Mouse (Mus musculus) cerebellum, adult 2 months (tissue): ENCODE data around the gene Tmco4. TPM values are rescaled to one million over a fixed set of nuclear protein-coding genes. Genes with fewer than 3 reads are reported as not detected.

Experiments used
- DNase-seq, 2 experiments: peaks; one replicate each; pipeline ENCODE4 v3.0.0; 2021
- H3K27ac ChIP-seq: fragments of 200-500 bp; 2 replicates; pipeline ENCODE4 v1.5.1; 2012; ENCODE audit warnings: low read length, control low read depth, inconsistent platforms; ENCODE audit not compliant: insufficient read depth
- H3K27me3 ChIP-seq: fragments of 200-500 bp; 2 replicates; pipeline ENCODE4 v1.6.1; 2012; ENCODE audit warnings: inconsistent platforms, mild to moderate bottlenecking, low read length, moderate library complexity; ENCODE audit not compliant: control insufficient read depth, insufficient read depth
- H3K4me1 ChIP-seq: fragments of 200-500 bp; 2 replicates; pipeline ENCODE4 v1.6.1; 2011; ENCODE audit warnings: low read length; ENCODE audit not compliant: control insufficient read depth, insufficient read depth
- H3K4me3 ChIP-seq: fragments of 200-500 bp; replicated peaks from 2 replicates; pipeline ENCODE3; 2011; ENCODE audit warnings: mild to moderate bottlenecking, low read depth, low read length, control low read depth; ENCODE audit not compliant: insufficient read depth
- CTCF ChIP-seq: fragments of 200-500 bp; IDR thresholded peaks from 2 replicates; pipeline ENCODE4 v1.5.1; 2011; ENCODE audit warnings: low read depth, mild to moderate bottlenecking, control low read depth, low read length, moderate library complexity, borderline replicate concordance; ENCODE audit not compliant: insufficient read depth
- POLR2A ChIP-seq: fragments of 200-500 bp; IDR thresholded peaks from 2 replicates; pipeline ENCODE4 v1.6.1; 2011; ENCODE audit warnings: low read length, control low read depth, borderline replicate concordance; ENCODE audit not compliant: insufficient read depth
- WGBS: fragments of 180-500 bp; shearing (Covaris S2); methylation state at CpG from one replicate; pipeline ENCODE4 v1.1.7; 2018; 5-methylcytosine and 5-hydroxymethylcytosine counted together
- polyA plus RNA-seq: library from polyadenylated mRNA; depleted of rRNA; stranded (reverse); fragments of >200 nt; gene quantifications from 2 replicates; pipeline ENCODE4 v1.2.3, GENCODE M21; 2012; rRNA removed

Gene Tmco4
- polyA plus RNA-seq, 1 experiment: 2.4 TPM

DNA sequence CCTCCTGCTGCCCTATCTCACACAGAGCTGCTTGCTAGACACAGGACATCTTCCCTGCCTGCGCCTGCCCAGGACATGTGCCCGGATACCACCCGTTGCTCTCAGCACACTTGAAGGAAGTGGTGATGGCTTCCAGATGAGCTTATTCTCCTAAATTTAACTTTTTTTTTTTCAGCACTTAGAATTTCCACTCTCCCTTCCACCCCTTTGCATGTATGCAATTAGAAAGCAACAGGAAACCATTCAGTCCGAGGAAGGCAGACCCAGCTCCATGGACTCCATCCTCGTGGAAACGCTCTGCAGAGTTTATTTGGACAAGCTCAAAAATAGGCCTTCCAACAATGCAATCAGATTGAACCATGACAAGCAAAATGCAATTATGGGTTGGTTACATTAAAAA lies 128.9 kb downstream of the Tmco4 start:
- 74% methylated on average over 6 of the region's 6 CpGs for WGBS
- TF ChIP-seq CTCF: no peak
- no peak for TF ChIP-seq POLR2A
- Histone ChIP-seq H3K4me1 (peaks cover 7% of the 10 kb centered on the region), H3K4me3 (no peak overlapping the region), H3K27me3 (no peaks in the 10 kb centered on the region), H3K27ac (no peak overlapping the region)
- DNase-seq: no peak

DNA sequence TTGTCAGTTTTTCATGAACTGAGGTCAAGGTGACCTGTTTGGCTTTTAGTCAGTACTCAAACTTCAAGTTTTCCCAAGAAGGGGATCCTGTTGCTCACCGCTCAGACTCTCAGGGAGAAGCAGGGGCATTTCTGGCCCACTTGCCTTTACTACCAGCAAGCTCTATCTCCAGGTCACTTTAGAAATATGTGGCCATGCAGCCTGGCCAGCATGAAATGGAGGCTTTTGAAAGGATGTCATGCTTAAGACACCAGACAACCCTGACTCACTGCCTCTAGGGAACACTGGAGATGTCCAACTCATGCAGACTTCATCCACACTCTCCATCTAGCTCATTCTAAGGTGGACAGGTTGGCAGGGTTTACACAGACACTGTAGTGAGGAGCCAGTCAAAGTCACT lies 132.8 kb downstream of the Tmco4 start:
- Histone ChIP-seq H3K27ac (no peak overlapping the region), H3K4me1 (peaks cover 13% of the 10 kb centered on the region), H3K27me3 (no peaks in the 10 kb centered on the region), H3K4me3 (no peak overlapping the region)
- no peak for DNase-seq
- TF ChIP-seq POLR2A (no peak), CTCF (no peak)
- 96% methylated on average over 1 of the region's 1 CpGs for WGBS

Other genes with a start within 250 kb of the Tmco4 start
- 0.22 and 0.33 TPM in 2 replicates for gene Pla2g2c, start 248.1 kb upstream of the Tmco4 start, polyA plus RNA-seq
- 1.9 and 2.3 TPM in 2 replicates for gene Ubxn10, start 235.7 kb upstream of the Tmco4 start, polyA plus RNA-seq
- gene Pla2g2f, start 215.3 kb upstream of the Tmco4 start, polyA plus RNA-seq: 0.41 and 0.69 TPM in 2 replicates
- gene Pla2g2d, start 197.2 kb upstream of the Tmco4 start, polyA plus RNA-seq: 0.11 and 0.16 TPM in 2 replicates
- 2.0 and 4.7 TPM in 2 replicates for gene Pla2g5, start 109.4 kb upstream of the Tmco4 start, polyA plus RNA-seq
- not detected in 2 replicates for gene Gm13030, start 98.9 kb upstream of the Tmco4 start, polyA plus RNA-seq
- not detected in 2 replicates for gene Pla2g2e, start 94.9 kb upstream of the Tmco4 start, polyA plus RNA-seq
- 8.3 and 9.0 TPM in 2 replicates for gene Otud3, start 58.9 kb upstream of the Tmco4 start, polyA plus RNA-seq
- not detected in 2 replicates for gene Rnf186, start 5.8 kb upstream of the Tmco4 start, polyA plus RNA-seq
- gene Htr6, start 102.7 kb downstream of the Tmco4 start, polyA plus RNA-seq: 1.1 and 1.2 TPM in 2 replicates
- 55.0 and 63.1 TPM in 2 replicates for gene Nbl1, start 120.1 kb downstream of the Tmco4 start, polyA plus RNA-seq
- gene Minos1, start 158.2 kb downstream of the Tmco4 start, polyA plus RNA-seq: 212 and 218 TPM in 2 replicates
- gene Capzb, start 220.0 kb downstream of the Tmco4 start, polyA plus RNA-seq: 199 and 220 TPM in 2 replicates